Mouse (Mus musculus) spleen, postnatal 0 days (tissue): ENCODE data around the gene Hapln1. TPM values are rescaled to one million over a fixed set of nuclear protein-coding genes. Genes with fewer than 3 reads are reported as not detected.

Source experiments
- polyA plus RNA-seq: library from polyadenylated mRNA; unstranded; fragments of >200 nt; fragmentation: Nextera tagmentation; extraction: Ambion mirVana; gene quantifications from 2 replicates; pipeline ENCODE4 v1.2.1, GENCODE M21; 2015

Gene Hapln1
- 0.30 and 0.62 TPM in 2 replicates for polyA plus RNA-seq

GRCm38 (mm10) chr13:89539205-89539886 is at the start of gene Hapln1:
TSS of gene Hapln1 (plus strand) at chr13:89539796.

Other genes starting within 250 kb of the Hapln1 start
- gene Vcan, start 202.7 kb downstream of the Hapln1 start, polyA plus RNA-seq = 8.7 and 11.4 TPM in 2 replicates